Mouse (Mus musculus) c-Kit-negative CD71-positive TER-119-positive erythroid progenitor cells, embryonic 14.5 days (primary cell): ENCODE measurements around the gene Tor4a.

Experiments used
- DNase-seq: peaks from one replicate; pipeline ENCODE4 v3.0.0-alpha.2; 2013; ENCODE audit warnings: low read depth, low spot score

Tor4a gene

DNA sequence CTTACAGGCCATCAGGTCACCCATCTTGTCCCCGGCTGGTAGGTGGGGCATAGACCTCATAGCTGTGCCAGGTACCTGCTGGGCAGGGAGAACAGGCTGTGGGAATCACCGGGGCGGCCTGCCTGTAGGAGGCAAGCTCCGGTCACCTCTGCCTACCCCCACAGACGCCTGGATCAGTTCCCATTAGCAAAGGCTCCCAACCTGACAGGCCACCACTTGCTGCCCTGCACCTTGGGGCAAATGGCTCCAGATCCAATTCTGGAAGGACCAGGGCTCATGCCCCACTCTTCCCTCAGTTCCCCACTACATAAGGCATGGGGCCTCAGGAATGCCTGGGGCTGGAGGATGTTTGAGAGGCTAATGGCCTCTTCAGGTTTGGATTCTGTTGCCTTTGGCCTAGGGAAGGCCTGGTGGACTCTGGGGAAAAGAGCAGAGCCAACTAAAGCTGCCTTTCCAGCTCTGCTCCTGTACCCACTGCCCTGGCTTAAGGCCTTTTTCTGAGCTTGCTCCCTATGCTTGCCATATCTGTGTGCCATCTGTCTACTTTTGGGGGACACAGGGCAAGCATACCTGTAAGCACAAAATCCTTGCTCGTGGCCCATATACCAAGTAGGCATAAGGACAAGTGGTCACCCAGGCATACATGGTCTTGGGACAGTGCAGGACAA is 25.5 kb downstream of the Tor4a start:
- DNase-seq: no peak

DNA sequence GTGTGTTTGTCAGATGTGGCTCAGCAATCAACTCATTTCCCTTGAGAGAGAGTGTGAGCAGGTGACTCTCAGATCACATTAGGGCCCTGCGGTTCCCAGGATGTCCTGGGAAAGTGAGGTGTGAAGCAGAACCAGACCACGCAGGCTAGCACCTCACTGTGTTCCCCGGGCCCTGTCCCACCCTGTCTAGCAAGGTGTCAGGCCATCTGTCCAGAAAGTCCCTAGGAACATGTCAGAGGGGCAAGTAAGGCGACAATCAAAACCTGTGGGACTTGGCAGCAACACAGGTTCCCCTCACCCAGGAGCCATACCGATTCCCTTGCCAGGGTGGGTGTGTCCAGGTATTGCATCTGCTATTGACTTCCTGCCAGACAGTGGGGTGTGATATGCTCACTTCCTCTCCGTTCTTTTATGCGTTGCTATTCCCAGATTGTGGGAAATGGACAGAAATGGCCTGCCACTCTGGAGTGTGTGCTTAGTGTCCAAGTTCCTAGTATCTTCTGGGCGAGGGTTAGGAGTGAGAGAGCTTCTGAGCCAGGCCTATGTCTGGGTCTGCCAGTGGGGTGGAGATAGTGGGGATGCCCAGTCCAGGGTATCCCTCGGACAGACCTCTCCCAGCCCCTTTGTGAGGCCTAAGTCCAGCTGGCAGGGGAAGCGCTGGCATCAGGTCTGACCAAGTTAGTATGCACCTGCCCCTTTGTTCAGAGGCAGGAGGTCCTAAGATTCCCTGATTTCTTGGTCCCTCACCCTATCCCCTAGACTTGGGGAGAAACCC is 26.2 kb downstream of the Tor4a start:
- DNase-seq: no peak

DNA sequence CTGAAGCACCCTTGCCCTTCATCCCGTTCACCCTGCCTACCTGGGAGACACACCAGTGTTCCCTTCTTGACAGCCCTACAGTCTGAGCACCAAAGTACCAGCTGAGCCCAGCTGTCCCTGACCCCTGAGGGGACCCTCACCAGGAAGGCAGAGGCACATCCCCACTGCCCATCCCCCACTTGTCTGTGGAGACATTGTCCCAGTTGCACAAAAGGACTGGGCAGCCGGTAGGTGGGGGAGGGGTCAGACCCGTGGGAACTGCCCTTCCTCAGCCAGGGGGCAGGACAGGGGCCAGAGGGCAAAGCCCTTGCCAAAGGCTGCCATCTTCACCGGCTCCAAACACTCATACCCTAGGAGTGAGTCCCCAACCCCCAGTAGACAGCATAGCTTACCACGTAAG is 26.9 kb downstream of the Tor4a start:
- DNase-seq: no peak

DNA sequence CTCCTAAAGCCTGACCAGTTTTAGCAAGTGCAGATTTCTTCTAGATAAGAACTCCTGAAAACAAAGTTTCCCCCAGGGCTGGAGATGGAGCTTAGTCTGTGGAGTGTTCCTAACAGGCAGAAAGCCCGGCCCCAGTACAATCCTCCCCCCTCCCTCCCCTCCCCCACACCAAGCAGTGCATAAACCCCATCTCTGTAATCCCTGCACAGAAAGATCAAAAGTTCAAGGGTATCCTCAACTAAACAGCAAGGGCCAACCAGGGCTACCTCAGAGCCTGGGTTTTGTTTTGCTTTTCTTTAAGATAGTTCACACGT is 28.1 kb downstream of the Tor4a start:
- DNase-seq: no peak

DNA sequence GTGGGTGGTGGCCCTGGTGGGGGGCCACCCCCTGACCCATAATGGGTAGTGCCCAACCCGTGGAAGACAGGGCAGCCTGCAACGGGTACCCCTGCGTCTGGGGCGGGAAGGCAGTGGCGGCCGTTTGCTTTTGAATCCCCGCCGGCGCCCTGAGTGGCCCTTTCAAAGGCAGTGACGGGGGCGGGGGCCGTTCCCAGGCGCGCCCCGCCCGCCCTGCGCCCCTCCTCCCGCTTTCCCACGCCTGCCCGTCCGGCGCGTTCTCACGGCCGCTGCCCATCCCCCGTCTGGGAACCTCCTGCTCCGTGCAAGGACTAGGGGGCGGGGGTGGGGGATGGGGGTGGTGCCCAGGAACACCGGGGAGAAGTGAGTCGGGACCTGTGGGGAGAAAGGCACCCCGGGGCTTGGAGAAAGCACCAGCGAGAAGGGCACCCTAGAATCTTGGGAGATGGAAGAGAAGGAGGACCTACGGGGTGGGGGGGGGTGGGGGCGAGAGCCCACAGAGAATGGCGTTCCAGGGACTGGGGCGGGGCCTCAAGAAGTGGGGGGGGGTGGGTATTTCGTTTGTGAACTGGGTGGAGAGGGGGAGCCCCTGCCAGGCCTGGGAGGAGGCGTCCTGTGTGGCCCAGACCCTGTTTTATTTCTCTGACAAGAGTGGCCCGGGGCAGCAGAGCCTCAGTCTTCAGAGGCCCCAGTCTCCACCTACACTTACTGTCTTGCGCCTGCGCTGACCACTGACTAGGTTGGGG is 28.6 kb downstream of the Tor4a start:
- no peak for DNase-seq

DNA sequence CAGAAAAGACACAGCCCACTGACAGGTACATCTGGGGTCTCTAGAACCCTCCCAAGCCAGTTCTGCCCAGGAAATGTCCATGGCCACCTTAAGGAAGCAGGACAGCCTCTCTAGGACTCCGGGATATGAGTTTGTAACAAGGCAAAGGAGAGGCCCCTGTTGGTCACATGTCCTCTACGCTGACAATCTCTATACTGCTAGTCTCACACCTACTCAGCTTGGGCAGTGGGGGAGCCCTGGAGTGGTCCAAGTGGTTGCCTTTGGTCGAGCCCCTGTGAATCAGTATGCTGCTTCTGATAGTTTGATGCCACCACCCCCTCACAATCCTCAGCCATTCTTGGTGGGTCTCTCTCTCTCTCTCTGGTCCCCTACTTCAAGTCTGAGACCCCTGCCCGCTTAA is 29.2 kb downstream of the Tor4a start:
- DNase-seq: no peak

- DNase-seq: no peak
These were observed 39.0 kb downstream of the Tor4a start for GRCm38 (mm10) chr2:25157655-25158054.

- DNase-seq: no peak
These were observed 39.7 kb downstream of the Tor4a start for GRCm38 (mm10) chr2:25156990-25157389.

DNA sequence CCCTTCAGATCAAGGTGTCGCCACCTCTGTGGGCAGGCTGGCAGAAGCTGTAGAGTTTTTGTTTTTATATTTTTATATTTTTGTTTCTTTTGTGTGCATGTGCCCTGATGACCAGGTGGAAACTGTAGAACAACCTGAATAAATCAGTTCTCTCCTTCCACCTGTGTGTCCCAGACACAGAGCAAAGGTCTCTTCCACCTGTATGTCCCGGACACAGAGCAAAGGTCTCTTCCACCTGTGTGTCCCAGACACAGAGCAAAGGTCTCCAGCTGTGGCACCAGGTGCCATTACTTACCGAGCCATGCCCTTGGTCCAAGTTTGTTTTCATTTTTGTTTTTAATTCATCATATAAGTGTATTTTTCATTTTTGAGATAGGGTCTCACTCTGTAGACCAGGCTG is 40.5 kb downstream of the Tor4a start:
- no peak for DNase-seq

DNA sequence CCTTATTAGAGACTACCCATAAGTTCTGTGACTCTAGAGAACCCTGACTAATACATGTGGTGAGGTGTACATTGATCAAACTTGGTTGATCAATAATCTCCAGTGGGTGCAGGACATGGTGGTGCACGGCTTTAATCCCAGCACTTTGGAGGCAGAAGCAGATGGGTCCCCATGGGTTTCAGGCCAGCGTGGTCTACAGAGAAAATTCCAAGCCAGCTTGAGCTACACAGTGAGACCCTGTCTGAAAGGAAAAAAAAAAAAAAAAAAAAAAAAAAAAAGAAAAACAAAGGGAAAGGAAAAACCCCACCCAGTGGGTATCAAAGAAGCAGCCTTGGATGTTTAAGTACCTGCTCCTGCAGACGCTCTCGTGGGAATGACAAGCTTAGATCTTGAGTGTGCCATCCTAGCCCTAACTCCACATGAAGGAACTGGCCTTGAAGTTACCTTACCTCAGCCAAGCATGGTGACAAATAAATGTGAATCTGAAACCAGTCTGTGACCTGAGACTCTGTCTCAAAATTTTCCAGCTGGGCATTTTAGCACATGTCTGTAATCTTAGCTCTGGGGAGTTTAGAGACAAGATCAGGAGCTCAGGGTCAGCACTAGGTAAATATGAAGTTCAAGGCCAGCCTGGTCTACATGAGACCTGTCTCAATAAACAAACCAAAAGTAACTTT is 45.3 kb downstream of the Tor4a start:
- DNase-seq: no peak

GRCm38 (mm10) chr2:25149643-25150042 is 47.0 kb downstream of the Tor4a start:
- DNase-seq: no peak

DNA sequence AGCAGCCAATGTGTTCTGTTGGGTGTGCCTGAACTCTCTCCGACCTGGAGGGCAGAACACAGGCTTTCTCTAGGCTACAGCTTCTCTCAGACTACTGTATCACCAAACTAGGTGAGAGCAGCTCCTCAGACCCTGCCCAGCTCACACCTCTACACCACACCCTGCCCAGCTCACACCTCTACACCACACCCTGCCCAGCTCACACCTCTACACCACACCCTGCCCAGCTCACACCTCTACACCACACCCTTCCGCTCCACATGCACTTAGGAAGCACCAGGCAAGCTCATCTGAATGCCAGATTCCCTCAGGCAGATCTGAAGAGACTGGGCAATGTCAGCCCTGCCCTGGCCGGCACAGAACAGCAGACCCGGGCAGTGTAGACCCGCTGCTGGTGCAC is 48.8 kb downstream of the Tor4a start:
- no peak for DNase-seq

- DNase-seq: no peak
These were observed 49.3 kb downstream of the Tor4a start for GRCm38 (mm10) chr2:25147398-25147797.

DNA sequence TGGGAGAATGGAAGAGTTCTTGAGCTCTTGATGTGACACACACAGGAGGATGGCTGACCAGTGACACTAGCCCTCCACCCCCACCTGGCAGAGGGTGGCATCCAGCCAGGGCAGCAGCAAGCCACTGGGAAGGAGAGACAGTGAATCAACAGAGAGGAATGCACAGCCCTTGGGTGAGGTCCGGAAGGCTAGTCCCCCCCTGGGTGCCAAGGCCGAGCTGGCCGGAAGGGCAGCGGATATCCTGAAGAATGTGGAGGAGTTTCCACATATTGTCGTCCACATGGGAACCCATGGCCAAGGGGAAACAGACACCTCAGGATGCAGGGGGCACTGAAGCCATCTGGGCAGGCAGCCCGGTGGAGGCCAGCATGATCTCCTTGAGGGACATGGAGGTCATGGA is 51.3 kb downstream of the Tor4a start:
- DNase-seq: no peak
